Comparison of ENCODE assay signal across 22 mouse cellular contexts in the genomic region with DNA sequence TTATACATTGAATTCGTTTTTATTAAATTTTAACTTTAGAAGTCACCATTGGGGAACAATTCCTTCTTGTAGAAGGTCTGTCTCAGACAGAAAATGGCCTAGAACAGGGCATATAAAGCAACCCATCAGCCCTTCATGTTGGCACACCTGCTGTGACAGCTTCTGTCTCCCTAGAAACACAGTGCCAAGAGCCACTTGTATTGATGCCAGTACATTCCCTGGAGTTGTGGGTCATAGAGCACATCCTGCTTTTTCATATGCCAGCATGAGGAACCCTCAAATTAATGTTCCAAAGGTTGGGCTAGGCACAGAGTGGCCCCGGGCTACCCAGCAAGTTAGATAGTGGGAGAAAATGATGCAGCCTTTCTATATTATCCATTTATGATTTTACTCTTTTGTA.
DNase-seq lines count a peak whose midpoint lies in the region; ATAC-seq lines count a peak whose summit lies in the region.
"Had no signal": no experiment of that assay in that cellular context is flagged by ENCODE, and none has a peak within 500 bp of the region (broad histone marks: within the 10 kb centered on the region; RNA-seq: fewer than 3 reads in every experiment).

No protein-coding gene starts in this region.

- no peak overlapping the region for H3K27ac ChIP-seq in hindbrain, embryonic 16.5 days (ENCODE audit: low read depth, low read length)
- H3K27ac ChIP-seq in hindbrain, embryonic 13.5 days = no peak overlapping the region
- H3K27ac ChIP-seq: forebrain, embryonic 10.5 days; kidney, postnatal 0 days; left cerebral cortex, adult 2 months; limb, embryonic 13.5 days; liver, embryonic 13.5 days; neural tube, embryonic 13.5 days had no signal

- H3K9me3 ChIP-seq in hindbrain, embryonic 16.5 days (ENCODE audit: control insufficient read depth, low read length) = no peaks in the 10 kb centered on the region
- H3K9me3 ChIP-seq in hindbrain, embryonic 13.5 days = no peaks in the 10 kb centered on the region
- H3K9me3 ChIP-seq: forebrain, embryonic 10.5 days; heart, embryonic 12.5 days; limb, embryonic 13.5 days; liver, embryonic 13.5 days; neural tube, embryonic 13.5 days had no signal

- no peak overlapping the region for H3K9ac ChIP-seq in hindbrain, embryonic 16.5 days (ENCODE audit: low read depth, low read length)
- no peak overlapping the region for H3K9ac ChIP-seq in hindbrain, embryonic 13.5 days
- H3K9ac ChIP-seq: heart, embryonic 12.5 days; limb, embryonic 13.5 days; liver, embryonic 13.5 days; lung, embryonic 14.5 days; neural tube, embryonic 13.5 days had no signal

- no peaks in the 10 kb centered on the region for H3K4me1 ChIP-seq in hindbrain, embryonic 16.5 days (ENCODE audit: control insufficient read depth, insufficient read depth, low read depth, low read length)
- no peaks in the 10 kb centered on the region for H3K4me1 ChIP-seq in hindbrain, embryonic 13.5 days (replicated peaks)
- H3K4me1 ChIP-seq: forebrain, embryonic 10.5 days; heart, embryonic 12.5 days; limb, embryonic 13.5 days; liver, embryonic 13.5 days; neural tube, embryonic 13.5 days had no signal

- no peak overlapping the region for H3K4me3 ChIP-seq in hindbrain, embryonic 16.5 days (ENCODE audit: low read length)
- no peak overlapping the region for H3K4me3 ChIP-seq in hindbrain, embryonic 13.5 days
- H3K4me3 ChIP-seq: forebrain, embryonic 10.5 days; heart, embryonic 12.5 days; left cerebral cortex, adult 2 months; limb, embryonic 13.5 days; liver, embryonic 13.5 days; neural tube, embryonic 13.5 days had no signal

- WGBS in hindbrain, embryonic 16.5 days = 58% methylated on average over 2 of the region's 2 CpGs
- WGBS in hindbrain, embryonic 13.5 days = 54% methylated on average over 2 of the region's 2 CpGs

- H3K36me3 ChIP-seq in hindbrain, embryonic 16.5 days (ENCODE audit: control insufficient read depth, insufficient read depth, low read length) = no peaks in the 10 kb centered on the region
- no peaks in the 10 kb centered on the region for H3K36me3 ChIP-seq in hindbrain, embryonic 13.5 days
- H3K36me3 ChIP-seq: forebrain, embryonic 10.5 days; heart, embryonic 12.5 days; limb, embryonic 13.5 days; liver, embryonic 13.5 days; neural tube, embryonic 13.5 days had no signal

- no peaks in the 10 kb centered on the region for H3K27me3 ChIP-seq in hindbrain, embryonic 16.5 days (replicated peaks; ENCODE audit: control insufficient read depth, insufficient read depth, low read length)
- H3K27me3 ChIP-seq in hindbrain, embryonic 13.5 days = no peaks in the 10 kb centered on the region
- H3K27me3 ChIP-seq: CH12.LX; heart, embryonic 12.5 days; limb, embryonic 13.5 days; liver, embryonic 13.5 days; neural tube, embryonic 13.5 days had no signal

- ATAC-seq in hindbrain, embryonic 16.5 days = peak; percentile 75
- ATAC-seq in hindbrain, embryonic 13.5 days (ENCODE audit: low FRiP score) = no peak; the same call in 1 of the 2 replicates

- peak; percentile 9 for DNase-seq in retina, postnatal 1 day
- DNase-seq in retina, embryonic 14.5 days (ENCODE audit: low spot score) = no peak
- DNase-seq in cerebellum, adult 9-10 months = peak; percentile 98
- DNase-seq in embryo, embryonic 9.5 days (ENCODE audit: extremely low spot score) = no peak
- DNase-seq in spleen, postnatal 4 days (ENCODE audit: low spot score in 2 of 2) = no peak
- no peak for DNase-seq in right cerebral cortex, postnatal 36 days (ENCODE audit: low spot score in 2 of 2)
- DNase-seq: heart, adult 11 months; heart, postnatal 14 days; kidney, adult 18-20 months; liver, embryonic 13.5 days; lung, postnatal 36 days; right cerebral cortex, postnatal 14 days had no signal

- no peak overlapping the region for H3K4me2 ChIP-seq in hindbrain, embryonic 16.5 days (ENCODE audit: low read length)
- no peak overlapping the region for H3K4me2 ChIP-seq in hindbrain, embryonic 13.5 days
- H3K4me2 ChIP-seq: heart, embryonic 12.5 days; limb, embryonic 13.5 days; liver, embryonic 13.5 days; lung, embryonic 14.5 days; neural tube, embryonic 13.5 days had no signal

Comparison
In these comparisons a context has a peak if more than half of its experiments do, and no peak if none do; other contexts are left out.
1. DNase-seq: peak in retina, postnatal 1 day (single experiment) and cerebellum, adult 9-10 months (single experiment); none in retina, embryonic 14.5 days (single experiment), embryo, embryonic 9.5 days (single experiment), spleen, postnatal 4 days (0 of 2) and right cerebral cortex, postnatal 36 days (0 of 2).